Mouse (Mus musculus) left cerebral cortex, postnatal 4 days (tissue): ENCODE results near the gene Radil. TPM values are rescaled to one million over a fixed set of nuclear protein-coding genes. Genes with fewer than 3 reads are reported as not detected.
A peak's percentile ranks its signal among the peaks of the same experiment; 100 is the strongest.

ENCODE experiments used
- DNase-seq: peaks from one replicate; pipeline ENCODE4 v3.0.0-alpha.2; 2022
- intact Hi-C: fragments of 180-260 bp; cut with DNase I; formaldehyde crosslinking; loops from one replicate; pipeline ENCODE4 v1.15.1; 2025
- total RNA-seq, 2 experiments: library from RNA; stranded (reverse); gene quantifications; 2 replicates each; pipeline ENCODE4 v1.2.3; 2021

Gene Radil
- total RNA-seq, 2 experiments from 2014 or later: 24.0 to 27.9 TPM

DNA sequence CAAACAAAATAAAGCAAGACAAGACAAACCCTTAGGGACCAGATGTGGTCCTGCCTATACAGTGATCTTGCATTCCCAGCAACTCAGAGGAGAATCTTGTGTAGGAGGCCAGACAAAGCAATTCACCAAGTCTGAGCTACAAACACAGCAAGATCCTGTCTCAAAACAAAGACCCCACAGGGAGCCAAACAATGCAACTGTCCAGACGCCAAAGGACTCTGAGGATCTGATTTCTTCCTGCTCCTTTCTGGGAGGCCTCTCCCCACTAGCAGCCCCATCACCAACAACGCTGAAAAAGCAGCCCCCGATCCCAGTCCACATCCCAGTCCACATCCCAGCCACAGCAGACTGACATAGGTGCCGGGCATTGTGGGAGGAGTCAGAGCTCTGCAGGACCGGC, 4.6 kb downstream of the Radil start:
- intact Hi-C loops: no loop called here
- DNase-seq: no peak

DNA sequence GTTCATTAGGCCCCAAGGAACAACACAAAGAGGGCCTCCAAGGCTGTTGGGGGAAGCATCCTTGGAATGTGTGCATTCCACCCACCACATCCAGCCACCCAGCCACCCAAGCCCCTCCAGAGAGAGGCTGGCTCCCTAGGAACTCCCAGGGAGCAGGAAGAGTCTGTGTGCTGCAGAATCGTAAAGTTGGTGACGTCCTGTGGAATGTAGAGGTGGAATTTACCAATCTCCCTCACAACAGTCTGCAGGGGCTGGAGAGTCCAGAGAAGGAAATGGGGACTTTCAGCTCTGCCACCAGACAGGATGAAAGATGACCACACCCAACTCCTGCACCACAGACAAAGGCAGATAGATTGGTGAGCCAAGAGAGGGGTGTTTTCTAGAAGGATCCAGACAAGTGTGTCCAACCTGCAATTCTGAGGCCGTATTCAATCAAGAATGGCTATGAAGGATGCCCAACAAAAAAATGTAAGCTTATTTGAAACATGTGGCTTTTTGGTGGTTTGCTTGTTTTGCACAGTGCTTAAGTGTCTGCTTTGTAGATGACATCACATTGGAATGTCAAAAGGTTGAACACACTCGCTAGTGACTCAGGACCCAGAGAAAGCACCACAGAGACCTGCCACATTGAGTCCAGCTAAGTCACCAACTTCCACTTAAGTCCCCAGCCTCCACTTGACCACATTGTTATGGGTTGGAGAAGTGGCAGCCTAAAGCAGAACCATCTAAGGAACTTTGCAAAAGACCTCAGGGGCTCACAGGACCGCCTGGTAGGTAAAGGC, 5.7 kb downstream of the Radil start:
- no peak for DNase-seq
- intact Hi-C loops: no loop called here

GRCm38 (mm10) chr5:142537286-142537685, 13.6 kb downstream of the Radil start:
- no peak for DNase-seq
- intact Hi-C loops: no loop called here

DNA sequence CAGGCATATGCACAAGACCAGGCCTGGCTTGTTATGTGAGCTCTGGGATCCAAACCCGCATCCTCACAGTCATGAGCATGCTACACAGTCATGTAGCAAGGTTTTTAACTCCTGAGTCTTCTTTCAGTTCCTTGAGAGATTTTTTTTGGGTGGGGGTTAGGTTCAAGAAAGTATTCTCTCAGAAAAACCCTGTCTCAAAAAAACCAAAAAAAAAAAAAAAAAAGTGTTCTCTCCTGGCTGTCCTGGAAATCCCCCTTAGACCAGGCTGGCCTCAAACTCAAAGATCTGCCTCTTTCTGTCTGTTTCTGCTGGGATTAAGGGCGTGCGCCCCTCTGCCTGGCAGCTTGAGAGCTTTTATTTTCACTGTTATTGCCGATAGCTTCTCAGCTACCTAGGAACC, 15.5 kb downstream of the Radil start:
- DNase-seq: no peak
- intact Hi-C loops: no loop called here

DNA sequence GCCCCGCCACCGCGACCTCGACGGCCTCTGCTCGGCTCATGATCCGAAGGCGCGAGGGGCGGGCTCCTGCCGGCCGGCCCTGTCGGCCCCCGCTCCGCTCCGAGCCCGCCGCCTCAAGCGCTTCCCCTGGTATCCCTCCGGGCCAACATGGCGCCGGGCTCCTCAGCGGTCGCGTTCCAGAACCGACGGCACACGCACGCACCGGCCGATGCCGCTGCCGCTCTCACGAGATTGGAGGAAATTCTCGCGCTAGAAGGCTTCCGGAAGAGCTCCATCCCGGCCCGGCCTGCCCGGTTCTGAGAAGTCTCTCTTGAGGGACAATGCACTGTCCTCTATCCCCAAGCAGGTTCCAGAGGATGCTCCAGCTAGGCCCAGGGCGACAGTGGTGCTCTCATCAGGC, 21.0 kb downstream of the Radil start, which contains the start of gene Papolb:
Gene Papolb, minus strand, starts transcription at position 162 of the 400 bp plus-strand sequence.
- intact Hi-C loops: no loop called here
- no peak for DNase-seq

DNA sequence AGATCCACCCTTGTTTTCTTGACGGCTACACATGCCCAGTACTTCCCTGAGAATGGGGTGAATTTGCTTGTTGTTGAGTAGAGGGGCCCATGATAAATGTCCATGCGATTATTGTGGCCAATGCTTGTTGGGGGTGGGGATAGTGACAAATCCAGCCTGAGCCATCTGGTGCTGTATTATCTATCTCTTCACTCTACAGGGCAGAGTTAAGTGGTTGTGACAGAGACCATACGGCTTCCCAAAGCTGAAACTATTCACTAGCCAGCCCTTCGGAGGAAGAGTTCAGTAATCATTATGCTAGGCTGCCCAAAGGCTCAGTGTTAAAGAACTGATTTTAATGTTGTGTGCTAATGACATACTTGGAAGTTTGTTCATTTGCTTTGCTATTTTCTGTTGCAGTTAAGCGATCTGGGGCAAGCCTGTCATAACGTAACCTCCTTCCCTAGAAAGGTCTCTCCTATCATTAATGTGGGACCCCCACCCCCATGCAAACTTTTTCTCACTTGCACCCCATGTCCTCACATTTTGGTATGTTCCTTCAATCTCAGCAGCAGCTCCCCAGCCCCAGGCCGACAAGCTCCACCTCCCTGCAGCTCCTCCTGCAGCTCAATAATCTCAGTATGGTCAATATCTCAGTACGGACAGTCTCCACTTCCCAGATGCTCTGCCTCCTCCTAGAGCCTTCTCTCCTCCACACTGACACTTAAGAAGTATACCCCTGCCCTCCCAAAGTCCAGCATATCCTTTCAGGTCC, 26.0 kb downstream of the Radil start:
- intact Hi-C loops: no loop called here
- peak; percentile 45 for DNase-seq

DNA sequence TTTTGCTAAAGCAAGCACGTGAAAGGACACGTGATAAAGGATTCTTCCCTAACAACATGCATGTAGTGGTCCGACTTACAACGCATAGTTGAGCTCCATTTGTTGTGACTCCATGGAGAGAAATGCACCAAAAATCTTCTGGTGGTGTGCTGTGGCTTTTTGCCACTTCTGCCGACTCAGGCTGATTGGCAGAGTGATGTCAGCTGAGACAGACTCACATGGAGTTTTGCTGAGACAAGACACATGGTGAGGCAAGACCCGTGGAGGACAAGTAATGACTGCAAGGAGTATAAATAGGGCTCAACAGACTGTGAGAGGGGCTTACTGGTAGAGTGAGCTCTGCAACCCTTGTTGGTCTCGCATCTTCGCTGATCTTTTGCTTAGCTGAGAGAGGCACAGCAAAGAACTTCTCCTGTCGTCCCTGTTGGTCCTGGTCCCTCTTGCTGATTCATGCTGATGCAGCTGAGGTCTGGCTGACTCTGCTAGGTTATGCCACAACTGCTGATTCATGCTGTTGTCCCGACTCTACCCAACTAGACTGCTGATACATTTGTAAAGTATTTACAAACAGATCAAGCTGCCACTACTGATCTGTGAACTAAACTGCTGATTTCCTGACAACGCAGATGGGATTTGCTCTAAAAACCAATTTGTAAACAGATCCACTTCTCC, 29.6 kb downstream of the Radil start:
- no peak for DNase-seq
- intact Hi-C loops: no loop called here

DNA sequence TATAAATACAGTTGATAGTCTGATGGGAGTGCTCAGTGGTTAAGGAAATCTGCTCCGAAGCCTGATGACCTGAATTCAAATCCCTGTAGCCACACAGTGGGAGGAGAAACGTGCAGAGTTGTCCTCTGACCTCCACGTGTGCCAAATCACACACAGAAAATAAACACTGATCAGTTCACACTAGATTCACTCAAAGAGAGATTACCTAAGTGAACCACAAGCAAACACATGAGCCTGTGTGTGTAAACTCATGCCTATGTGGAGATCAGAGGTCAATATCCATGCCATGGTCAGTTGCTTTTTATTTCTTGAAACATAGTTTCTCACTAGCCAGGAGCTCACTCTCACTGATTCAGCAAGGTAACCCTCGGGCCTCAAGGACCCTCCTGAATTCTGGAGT, 30.5 kb downstream of the Radil start:
- DNase-seq: no peak
- intact Hi-C loops: no loop called here

GRCm38 (mm10) chr5:142518973-142519372, 31.9 kb downstream of the Radil start:
- intact Hi-C loops: no loop called here
- no peak for DNase-seq

- intact Hi-C loops: no loop called here
- no peak for DNase-seq
Observed at GRCm38 (mm10) chr5:142512112-142512511, 38.8 kb downstream of the Radil start.

GRCm38 (mm10) chr5:142510061-142510414, 40.9 kb downstream of the Radil start:
- intact Hi-C loops: no loop called here
- peak; percentile 38 for DNase-seq

GRCm38 (mm10) chr5:142509141-142510060, 41.5 kb downstream of the Radil start:
- intact Hi-C loops: loop anchor here (10.0 kb wide), 2 partner anchors 105 to 205 kb away; no protein-coding TSS in a partner anchor
- DNase-seq: peak; percentile 76

GRCm38 (mm10) chr5:142505695-142506423, 45.0 kb downstream of the Radil start:
- intact Hi-C loops: loop anchor here (10.0 kb wide), 2 partner anchors 109 to 209 kb away; no protein-coding TSS in a partner anchor
- no peak for DNase-seq

DNA sequence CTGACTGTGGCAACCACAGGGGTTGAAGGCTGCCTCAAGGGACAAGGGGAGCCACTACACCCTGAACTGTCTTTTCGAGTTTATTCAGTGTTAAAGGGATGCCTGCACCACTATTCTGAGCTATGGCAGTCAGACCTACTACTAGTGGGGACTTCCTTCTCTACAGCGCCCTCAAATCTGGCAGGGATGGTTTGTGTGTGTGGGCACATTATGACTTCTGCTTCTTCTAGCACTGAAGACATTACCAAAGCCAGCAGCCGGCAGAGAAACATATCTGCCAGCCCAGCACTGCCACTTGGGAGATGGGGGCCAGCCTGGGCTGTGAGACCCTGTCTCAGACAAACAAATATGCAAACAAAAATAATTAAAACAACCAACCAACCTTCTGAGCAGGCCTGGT, 46.7 kb downstream of the Radil start:
- intact Hi-C loops: loop anchor here (10.0 kb wide), 2 partner anchors 111 to 211 kb away; no protein-coding TSS in a partner anchor
- DNase-seq: no peak

- intact Hi-C loops: loop anchor here (2.0 to 10.0 kb wide), 3 partner anchors 48 to 212 kb away; partner anchors contain the start of gene Radil
- peak; percentile 89 for DNase-seq
Observed at GRCm38 (mm10) chr5:142502414-142502813, 48.5 kb downstream of the Radil start.

- no peak for DNase-seq
- intact Hi-C loops: loop anchor here (10.0 kb wide), 2 partner anchors 114 to 214 kb away; no protein-coding TSS in a partner anchor
Observed at GRCm38 (mm10) chr5:142500918-142501317, 50.0 kb downstream of the Radil start.

DNA sequence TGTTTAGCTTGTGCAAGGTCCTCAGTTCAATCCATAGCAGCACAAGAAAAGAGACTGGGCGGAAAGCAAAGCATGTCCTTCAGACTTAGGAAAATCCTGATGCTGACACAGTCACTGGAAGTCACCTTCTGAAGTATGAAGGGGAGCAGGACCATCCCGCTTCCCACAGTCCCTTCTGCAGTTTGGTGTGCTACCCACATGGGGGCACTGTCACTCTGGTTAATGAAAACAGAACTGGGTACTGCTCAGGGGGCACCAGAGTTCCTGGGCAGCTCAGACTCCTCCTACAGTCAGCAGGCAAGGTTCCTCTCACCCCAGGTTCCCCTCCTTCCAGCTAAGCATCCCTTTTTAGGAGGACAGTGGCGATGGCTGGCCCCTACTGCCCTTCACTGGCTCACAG, 51.9 kb downstream of the Radil start:
- DNase-seq: peak; percentile 65
- intact Hi-C loops: no loop called here

GRCm38 (mm10) chr5:142495321-142496096, 55.4 kb downstream of the Radil start:
- intact Hi-C loops: no loop called here

DNA sequence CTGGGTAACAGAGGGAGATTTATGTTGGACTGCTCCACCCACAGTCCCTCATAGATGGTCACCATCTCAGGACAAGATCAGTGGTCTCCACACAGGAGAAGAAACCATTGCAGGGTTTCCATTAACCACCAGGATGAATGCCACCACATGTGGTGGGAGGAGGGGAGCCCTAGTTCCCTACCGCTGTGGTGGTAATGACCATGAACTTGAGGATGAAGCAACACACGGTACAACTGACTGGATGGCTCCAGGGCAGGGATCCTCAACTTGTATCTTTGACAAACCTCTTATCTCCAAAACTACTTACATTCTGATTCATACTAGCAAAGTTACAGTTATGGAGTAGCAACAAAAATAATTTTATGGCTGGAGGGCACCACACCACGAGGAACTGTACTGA, 57.6 kb downstream of the Radil start:
- DNase-seq: no peak
- intact Hi-C loops: no loop called here

More at GRCm38 (mm10) chr5:142495321-142496096, 55.4 kb downstream of the Radil start:
- DNase-seq: peak; percentile 67
